Mouse (Mus musculus): ENCODE measurements around the gene Tsga10. TPM values are rescaled to one million over a fixed set of nuclear protein-coding genes. Genes with fewer than 3 reads are reported as not detected.

Gene Tsga10
- total RNA-seq, 1 experiment = 2.6 TPM

DNA sequence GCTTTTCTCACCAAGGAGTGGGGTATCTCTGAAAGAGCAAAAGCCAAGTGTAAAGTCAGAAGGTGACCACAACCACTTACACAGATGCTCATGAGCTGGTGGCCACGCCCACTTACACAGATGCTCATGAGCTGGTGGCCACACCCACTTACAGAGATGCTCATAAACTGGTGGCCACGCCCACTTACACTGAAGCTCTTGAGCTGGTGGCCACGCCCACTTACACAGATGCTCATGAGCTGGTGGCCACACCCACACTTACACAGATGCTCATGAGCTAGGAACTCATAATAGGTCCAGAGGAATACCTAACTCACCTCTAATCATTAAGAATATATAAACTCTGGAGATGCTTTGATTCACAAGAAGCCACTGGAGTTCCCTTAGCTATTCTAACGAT is 18.2 kb upstream of the Tsga10 start:
- peaks cover 4 to 13% of the 10 kb centered on the region in 2 experiments; a peak in 3 of 4 replicates for H3K4me1 ChIP-seq (ENCODE audit: control insufficient read depth in 2 of 2, insufficient read depth in 2 of 2, low read length in 2 of 2, poor library complexity in 1 of 2)
- DNase-seq (ENCODE audit: low read depth, low spot score) = peak; percentile 56
- peaks cover 2% of the 10 kb centered on the region; the same call in 1 of the 2 replicates for H3K36me3 ChIP-seq (ENCODE audit: control insufficient read depth, insufficient read depth, low read length, poor library complexity, severe bottlenecking)
- no peak overlapping the region for H3K27ac ChIP-seq (ENCODE audit: insufficient read depth, low read depth, low read length, poor library complexity, severe bottlenecking)
- in situ Hi-C loops (cut with MboI; ENCODE audit: low sequenced_read_pairs in 2 of 2, unreplicated experiment in 2 of 2) = no loop called here
- H3K4me3 ChIP-seq (ENCODE audit: insufficient read depth in 1 of 2, low read depth in 1 of 2, low read length in 2 of 2, poor library complexity in 1 of 2, severe bottlenecking in 1 of 2) = no peak overlapping the region
- TF ChIP-seq ZC3H11A (IDR thresholded peaks at IDR 0.05; ENCODE audit: borderline replicate concordance, low read depth, low read length) (no peak), ZNF384 (IDR thresholded peaks at IDR 0.05; ENCODE audit: low read depth, low read length) (no peak), MAFK (IDR thresholded peaks at IDR 0.05; ENCODE audit: insufficient read depth, low read depth, low read length) (no peak), HCFC1 (IDR thresholded peaks at IDR 0.05; ENCODE audit: borderline replicate concordance, insufficient read depth, low read length) (no peak), CHD2 (IDR thresholded peaks at IDR 0.05; ENCODE audit: low read depth, low read length) (no peak)
- no peaks in the 10 kb centered on the region for H3K9me3 ChIP-seq (ENCODE audit: control insufficient read depth, insufficient read depth, low read depth, low read length)
- no peak overlapping the region for H3K9ac ChIP-seq (ENCODE audit: insufficient read depth, low read depth, low read length, poor library complexity, severe bottlenecking)

DNA sequence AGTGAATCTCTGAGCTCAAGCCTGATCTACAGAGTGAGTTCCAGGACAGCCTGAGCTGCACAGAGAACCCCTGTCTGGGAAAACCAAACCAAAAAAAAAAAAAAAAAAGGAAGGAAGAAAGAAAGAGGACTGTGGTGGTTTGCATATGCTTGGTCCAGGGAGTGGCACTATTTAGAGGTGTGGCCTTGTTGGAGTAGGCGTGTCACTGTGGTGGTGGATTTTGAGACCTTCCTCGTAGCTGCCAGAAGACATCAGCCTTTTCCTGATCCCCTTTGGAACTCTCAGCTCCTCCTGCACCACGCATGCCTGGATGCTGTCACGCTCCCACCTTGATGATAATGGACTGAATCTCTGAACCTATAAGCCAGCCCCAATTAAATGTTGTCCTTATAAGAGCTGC is 17.2 kb upstream of the Tsga10 start:
- in situ Hi-C loops (cut with MboI; ENCODE audit: low sequenced_read_pairs in 2 of 2, unreplicated experiment in 2 of 2) = no loop called here
- Histone ChIP-seq H3K27ac (ENCODE audit: insufficient read depth, low read depth, low read length, poor library complexity, severe bottlenecking) (no peak overlapping the region), H3K4me1 (ENCODE audit: control insufficient read depth in 2 of 2, insufficient read depth in 2 of 2, low read length in 2 of 2, poor library complexity in 1 of 2) (peaks cover 4 to 9% of the 10 kb centered on the region in 2 experiments; a peak in 3 of 4 replicates), H3K9me3 (ENCODE audit: control insufficient read depth, insufficient read depth, low read depth, low read length) (no peaks in the 10 kb centered on the region), H3K9ac (ENCODE audit: insufficient read depth, low read depth, low read length, poor library complexity, severe bottlenecking) (no peak overlapping the region), H3K4me3 (ENCODE audit: insufficient read depth in 1 of 2, low read depth in 1 of 2, low read length in 2 of 2, poor library complexity in 1 of 2, severe bottlenecking in 1 of 2) (no peak overlapping the region), H3K36me3 (ENCODE audit: control insufficient read depth, insufficient read depth, low read length, poor library complexity, severe bottlenecking) (peaks cover 6% of the 10 kb centered on the region)
- DNase-seq (ENCODE audit: low read depth, low spot score) = no peak
- TF ChIP-seq ZC3H11A (IDR thresholded peaks at IDR 0.05; ENCODE audit: borderline replicate concordance, low read depth, low read length) (no peak), HCFC1 (IDR thresholded peaks at IDR 0.05; ENCODE audit: borderline replicate concordance, insufficient read depth, low read length) (no peak), CHD2 (IDR thresholded peaks at IDR 0.05; ENCODE audit: low read depth, low read length) (no peak), ZNF384 (IDR thresholded peaks at IDR 0.05; ENCODE audit: low read depth, low read length) (peak; percentile 64), MAFK (IDR thresholded peaks at IDR 0.05; ENCODE audit: insufficient read depth, low read depth, low read length) (no peak)

DNA sequence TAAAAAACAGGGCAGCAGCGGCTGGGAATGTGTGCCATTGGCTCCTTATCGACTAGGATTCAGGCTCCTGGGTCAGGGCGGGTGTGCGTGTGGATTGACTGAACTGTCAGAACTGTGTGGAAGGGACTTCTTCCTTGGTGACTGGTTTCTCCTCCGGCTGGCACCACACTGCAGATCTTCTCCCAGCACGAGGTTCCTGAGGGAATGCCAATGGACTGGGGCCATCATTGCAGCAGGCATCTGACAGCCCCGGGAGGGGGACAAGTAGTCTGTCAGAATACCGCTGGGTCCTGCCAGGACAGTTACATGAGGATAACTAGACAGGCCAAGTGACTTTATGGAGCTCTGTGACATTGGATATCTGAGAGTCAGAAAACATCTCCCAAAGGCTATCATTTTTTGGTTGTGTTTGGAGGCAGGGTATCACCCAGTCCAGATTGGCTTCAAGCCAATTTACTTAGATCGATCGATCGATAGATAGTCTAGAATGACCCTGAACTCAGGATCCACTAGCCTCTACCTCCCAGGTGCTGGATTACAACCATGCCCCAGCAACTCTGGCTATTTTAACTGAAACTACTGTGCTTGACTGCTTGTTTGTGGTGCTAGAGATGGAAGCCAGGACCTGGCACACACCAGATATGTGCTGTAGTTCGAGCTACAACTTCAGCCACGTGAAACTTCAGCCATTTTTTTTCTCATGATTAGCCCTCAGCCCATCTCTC is 11.7 kb upstream of the Tsga10 start:
- in situ Hi-C loops (cut with MboI; ENCODE audit: low sequenced_read_pairs in 2 of 2, unreplicated experiment in 2 of 2) = no loop called here
- DNase-seq (ENCODE audit: low read depth, low spot score) = no peak

DNA sequence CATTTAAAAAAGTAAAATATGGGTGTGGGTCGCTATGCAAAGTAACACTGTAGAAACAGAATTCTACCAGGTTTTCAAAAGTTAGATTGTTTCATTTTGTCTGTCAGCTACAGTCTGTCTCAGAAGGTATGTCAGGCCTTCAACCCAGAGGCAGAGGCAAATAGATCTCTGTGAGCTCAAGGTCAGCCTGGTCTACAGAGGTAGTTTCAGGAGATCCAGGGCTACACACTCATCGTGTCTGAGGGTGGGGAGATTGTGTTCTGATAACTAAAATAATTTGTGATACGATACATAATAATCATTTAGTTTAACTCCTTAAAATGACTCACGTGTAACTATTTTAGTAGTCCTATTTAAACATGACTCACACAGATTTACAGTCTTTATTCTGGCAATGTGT is 6.9 kb upstream of the Tsga10 start:
- in situ Hi-C loops (cut with MboI; ENCODE audit: low sequenced_read_pairs in 2 of 2, unreplicated experiment in 2 of 2) = loop anchor here in 1 of 2 experiments (25.0 kb wide), 1 partner anchor 186 kb away; no protein-coding TSS in a partner anchor
- DNase-seq (ENCODE audit: low read depth, low spot score) = no peak
- H3K9ac ChIP-seq (ENCODE audit: insufficient read depth, low read depth, low read length, poor library complexity, severe bottlenecking) = no peak overlapping the region
- peaks cover 12% of the 10 kb centered on the region for H3K36me3 ChIP-seq (ENCODE audit: control insufficient read depth, insufficient read depth, low read length, poor library complexity, severe bottlenecking)
- no peak overlapping the region for H3K27ac ChIP-seq (ENCODE audit: insufficient read depth, low read depth, low read length, poor library complexity, severe bottlenecking)
- peak overlapping the region in 1 of 2 experiments; percentile 76; a peak in 1 of 4 replicates for H3K4me3 ChIP-seq (ENCODE audit: insufficient read depth in 1 of 2, low read depth in 1 of 2, low read length in 2 of 2, poor library complexity in 1 of 2, severe bottlenecking in 1 of 2)
- TF ChIP-seq HCFC1 (IDR thresholded peaks at IDR 0.05; ENCODE audit: borderline replicate concordance, insufficient read depth, low read length) (no peak), ZC3H11A (IDR thresholded peaks at IDR 0.05; ENCODE audit: borderline replicate concordance, low read depth, low read length) (no peak)
- H3K9me3 ChIP-seq (ENCODE audit: control insufficient read depth, insufficient read depth, low read depth, low read length) = no peaks in the 10 kb centered on the region
- peaks cover 0 to 3% of the 10 kb centered on the region in 2 experiments; a peak in 1 of 4 replicates for H3K4me1 ChIP-seq (ENCODE audit: control insufficient read depth in 2 of 2, insufficient read depth in 2 of 2, low read length in 2 of 2, poor library complexity in 1 of 2)

More for the DNA sequence above, 11.7 kb upstream of the Tsga10 start:
- H3K9me3 ChIP-seq (ENCODE audit: control insufficient read depth, insufficient read depth, low read depth, low read length) = no peaks in the 10 kb centered on the region
- H3K36me3 ChIP-seq (ENCODE audit: control insufficient read depth, insufficient read depth, low read length, poor library complexity, severe bottlenecking) = peaks cover 15% of the 10 kb centered on the region
- H3K4me1 ChIP-seq (ENCODE audit: control insufficient read depth in 2 of 2, insufficient read depth in 2 of 2, low read length in 2 of 2, poor library complexity in 1 of 2) = peaks cover 0 to 3% of the 10 kb centered on the region in 2 experiments; a peak in 1 of 4 replicates
- H3K27ac ChIP-seq (ENCODE audit: insufficient read depth, low read depth, low read length, poor library complexity, severe bottlenecking) = no peak overlapping the region
- no peak for TF ChIP-seq ZNF384 (IDR thresholded peaks at IDR 0.05; ENCODE audit: low read depth, low read length)
- TF ChIP-seq MAFK (IDR thresholded peaks at IDR 0.05; ENCODE audit: insufficient read depth, low read depth, low read length) = no peak
- TF ChIP-seq HCFC1 (IDR thresholded peaks at IDR 0.05; ENCODE audit: borderline replicate concordance, insufficient read depth, low read length) = no peak
- H3K9ac ChIP-seq (ENCODE audit: insufficient read depth, low read depth, low read length, poor library complexity, severe bottlenecking) = no peak overlapping the region
- no peak overlapping the region for H3K4me3 ChIP-seq (ENCODE audit: insufficient read depth in 1 of 2, low read depth in 1 of 2, low read length in 2 of 2, poor library complexity in 1 of 2, severe bottlenecking in 1 of 2)
